Mouse (Mus musculus) cerebellum, adult (tissue): ENCODE results near the gene Fance.

Source experiments
- ATAC-seq: cut with Nextera tagmentation; 2 replicates; pipeline ENCODE4 v1.9.2; 2017; ENCODE audit warnings: mild to moderate bottlenecking, moderate library complexity, mixed read lengths; ENCODE audit not compliant: insufficient number of reproducible peaks, low FRiP score, low TSS enrichment

Gene Fance

DNA sequence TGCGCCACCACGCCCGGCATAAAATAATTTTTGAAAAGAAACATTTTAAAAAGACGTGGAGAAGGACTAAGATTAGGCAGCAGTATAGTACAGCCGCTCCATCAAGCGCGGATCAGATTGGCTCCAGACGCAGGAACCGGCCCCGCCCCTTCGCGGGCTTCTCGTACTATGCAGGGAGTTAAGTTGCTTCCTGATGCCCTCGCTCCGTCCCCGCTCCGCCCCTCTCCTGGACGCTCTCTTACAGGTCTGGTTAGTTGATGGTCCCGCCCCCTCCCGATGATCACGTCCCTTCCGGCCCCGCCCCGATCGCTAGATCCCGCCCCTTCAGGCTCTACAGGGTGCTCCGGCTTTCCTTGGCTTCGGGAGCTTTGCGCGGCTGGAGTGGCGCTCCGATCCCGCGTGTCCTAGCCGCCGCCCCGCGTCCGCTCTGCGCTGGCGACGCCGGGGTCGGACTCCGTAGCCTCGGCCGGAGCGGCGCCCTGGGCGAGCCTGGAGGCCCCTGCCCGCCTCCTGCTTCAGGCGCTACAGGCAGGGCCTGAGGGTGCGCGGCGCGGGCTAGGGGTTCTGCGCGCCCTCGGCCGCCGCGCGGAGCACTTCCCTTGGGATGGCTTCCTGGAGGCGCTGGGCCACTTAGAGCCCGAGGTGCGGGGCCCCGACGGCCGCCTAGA is at the start of gene Fance:
Gene Fance, plus strand, starts transcription at position 308 of the 668 bp plus-strand sequence.
- peak; percentile 93 for ATAC-seq

DNA sequence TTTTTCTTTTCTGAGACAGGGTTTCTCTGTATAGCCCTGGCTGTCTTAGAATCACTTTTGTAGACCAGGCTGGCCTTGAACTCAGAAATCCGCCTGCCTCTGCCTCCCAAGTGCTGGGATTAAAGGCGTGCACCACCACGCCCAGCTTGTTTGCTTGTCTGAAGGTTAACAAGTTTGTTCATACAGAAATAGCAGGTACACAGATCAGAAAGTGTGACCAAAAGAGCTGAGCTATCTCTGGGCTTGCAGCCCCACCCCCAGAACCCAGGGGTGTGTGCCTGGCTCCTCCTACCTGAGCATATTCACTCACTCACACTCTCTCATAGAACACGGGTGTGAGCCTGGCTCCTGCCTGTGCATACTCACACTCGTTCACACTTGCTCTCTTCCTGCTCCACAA is 46.1 kb upstream of the Fance start:
- no peak for ATAC-seq

DNA sequence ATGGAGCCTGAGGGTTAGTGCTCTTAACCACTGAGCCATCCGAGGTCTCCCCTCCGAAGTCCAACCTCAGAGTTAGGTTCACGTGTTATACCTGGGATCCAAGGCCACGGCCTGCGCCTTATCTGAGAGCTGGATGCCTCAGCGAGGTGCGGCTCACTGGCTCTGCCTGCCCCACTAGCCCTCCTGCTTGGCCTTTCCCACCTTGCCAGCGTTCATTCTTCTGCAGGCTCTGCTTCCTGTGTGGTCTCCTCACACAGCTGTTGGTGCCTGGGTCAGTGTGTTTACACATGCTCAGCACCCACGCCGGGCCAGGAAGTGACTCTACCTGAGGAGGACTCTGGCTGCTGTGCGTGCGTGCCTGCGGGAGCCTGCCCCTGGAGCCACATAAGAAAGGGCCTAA is 43.2 kb upstream of the Fance start:
- ATAC-seq, result no peak

DNA sequence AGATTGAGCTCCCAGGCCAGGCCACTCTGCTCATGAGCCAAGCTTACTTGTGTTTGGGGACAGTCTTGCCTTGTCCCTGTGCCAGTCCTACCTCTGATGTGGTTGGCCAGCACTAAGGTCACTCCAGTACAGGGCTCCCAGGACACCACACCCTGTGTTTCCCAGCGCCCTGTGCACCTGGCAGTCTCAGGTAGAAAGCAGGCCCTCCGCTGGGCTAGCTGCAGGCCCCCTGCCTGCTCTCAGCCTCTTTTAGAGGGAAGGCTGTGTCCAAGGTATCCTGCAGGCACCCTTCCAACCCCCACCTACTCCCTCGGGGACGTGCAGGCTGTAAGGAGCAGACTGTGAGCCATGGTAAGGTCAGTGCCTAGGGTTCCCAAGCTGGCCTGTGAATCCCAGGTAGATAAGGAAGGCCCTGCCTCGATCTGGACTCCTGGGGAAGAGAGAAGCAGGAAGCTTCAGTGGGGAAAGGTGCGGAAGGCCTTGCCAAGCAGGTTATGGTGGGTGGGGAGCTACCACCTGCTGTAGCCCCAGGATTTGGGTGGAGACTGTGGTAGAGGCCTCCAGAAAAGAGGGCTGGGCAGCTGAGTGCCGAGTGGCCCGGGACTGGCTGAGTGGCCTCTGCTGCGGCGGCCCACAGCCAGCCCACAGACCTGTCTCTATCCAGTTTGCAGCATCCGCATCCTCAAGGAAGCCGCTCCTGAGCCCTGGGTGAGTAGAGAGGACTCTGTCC is 41.6 kb upstream of the Fance start:
- no peak for ATAC-seq

DNA sequence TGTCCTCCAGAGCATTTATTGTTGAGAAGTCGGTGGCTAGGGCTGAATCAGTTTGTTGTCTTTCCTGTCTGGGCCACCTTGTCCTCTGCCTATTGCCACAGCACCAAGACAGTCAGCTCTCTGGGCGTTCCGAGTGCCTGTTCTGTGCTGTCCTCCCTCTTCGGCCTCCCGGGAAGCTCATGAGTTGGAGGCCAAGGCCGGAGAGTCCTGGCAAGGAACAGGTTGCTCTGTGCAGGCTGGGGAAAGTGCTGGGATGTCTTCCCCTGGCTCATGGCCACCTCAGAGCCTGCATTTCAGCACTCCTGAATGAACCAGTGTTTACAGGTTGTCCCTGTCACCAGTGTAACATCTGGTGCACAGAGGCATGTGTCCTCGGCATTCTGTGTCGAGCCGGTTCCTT is 41.0 kb upstream of the Fance start:
- no peak for ATAC-seq

DNA sequence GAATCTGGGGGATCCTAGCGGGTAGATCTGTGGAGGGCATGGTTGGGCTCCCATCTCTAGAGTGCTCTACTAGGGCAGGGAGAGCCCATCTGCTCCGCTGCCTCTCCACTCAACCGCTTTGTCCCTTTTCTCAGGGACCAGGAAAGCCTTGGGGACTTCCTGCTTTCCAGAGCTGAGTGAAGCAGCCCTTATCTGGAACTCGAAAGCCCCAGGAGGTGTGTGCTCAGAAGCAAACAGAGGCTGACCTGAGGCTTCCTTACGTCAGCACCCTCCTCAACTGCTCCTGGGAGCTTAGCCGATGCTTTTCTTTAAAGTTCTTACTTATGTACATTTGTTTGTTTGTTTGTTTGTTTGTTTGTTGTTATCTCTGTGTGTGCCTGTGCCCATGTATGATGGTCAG is 40.5 kb upstream of the Fance start:
- ATAC-seq, result no peak

DNA sequence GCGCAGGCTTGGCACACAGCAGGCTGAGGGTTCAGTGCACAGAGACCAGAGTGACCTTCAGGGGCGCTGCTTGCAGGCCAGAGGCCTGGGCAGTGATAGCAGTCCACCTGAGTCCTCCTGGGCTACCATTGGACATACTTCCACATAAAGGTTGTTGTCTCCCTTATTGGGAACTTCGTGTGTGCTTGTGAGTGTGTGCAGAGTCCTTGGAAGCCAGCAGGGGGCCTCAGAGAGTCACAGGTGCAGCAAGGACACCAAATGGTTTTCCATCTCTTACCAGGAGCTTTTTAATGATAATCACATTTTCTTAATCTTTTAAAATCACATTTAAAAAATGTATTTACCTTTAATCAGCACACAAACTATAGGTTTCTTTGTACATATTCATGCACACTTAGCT is 38.6 kb upstream of the Fance start:
- no peak for ATAC-seq

DNA sequence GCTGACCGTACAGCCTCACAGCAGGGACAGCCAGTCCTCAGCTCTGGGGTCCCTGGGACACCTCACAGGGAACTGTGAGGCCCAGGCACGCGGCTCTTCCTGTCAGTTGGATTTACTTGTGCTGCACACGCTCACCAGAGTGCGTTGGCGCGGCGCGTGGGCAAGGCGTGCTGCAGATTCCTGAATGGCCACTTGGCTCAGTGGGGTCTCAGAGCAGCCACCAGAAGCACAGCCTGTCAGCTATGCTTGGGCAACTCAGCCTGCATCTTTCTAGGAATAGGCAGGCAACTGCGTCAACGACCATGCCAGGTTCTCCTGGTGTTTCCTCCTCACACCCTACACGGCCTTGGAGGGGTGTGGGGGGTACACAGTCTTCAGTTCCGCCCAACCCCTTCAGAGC is 36.1 kb upstream of the Fance start:
- ATAC-seq, result no peak

DNA sequence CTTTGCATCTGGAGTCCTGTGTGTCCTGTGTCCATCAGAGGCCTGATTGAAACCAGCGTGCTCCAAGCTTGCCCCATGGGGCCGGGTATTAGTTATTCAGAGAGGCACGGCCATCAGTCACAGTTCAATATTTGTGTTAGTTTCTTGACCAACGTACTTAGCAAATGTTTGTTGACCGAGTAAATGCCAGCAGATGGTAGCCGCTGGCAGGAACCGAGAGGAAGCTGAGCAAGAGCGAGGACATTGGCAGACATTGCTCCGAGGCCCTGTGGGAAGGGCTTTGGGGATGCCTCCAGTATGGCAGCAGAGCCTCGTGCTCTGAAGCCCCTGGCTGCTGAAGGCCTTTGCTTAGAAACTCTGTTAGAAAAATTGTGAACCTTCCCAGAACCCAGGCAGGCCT is 35.6 kb upstream of the Fance start:
- ATAC-seq, result no peak

DNA sequence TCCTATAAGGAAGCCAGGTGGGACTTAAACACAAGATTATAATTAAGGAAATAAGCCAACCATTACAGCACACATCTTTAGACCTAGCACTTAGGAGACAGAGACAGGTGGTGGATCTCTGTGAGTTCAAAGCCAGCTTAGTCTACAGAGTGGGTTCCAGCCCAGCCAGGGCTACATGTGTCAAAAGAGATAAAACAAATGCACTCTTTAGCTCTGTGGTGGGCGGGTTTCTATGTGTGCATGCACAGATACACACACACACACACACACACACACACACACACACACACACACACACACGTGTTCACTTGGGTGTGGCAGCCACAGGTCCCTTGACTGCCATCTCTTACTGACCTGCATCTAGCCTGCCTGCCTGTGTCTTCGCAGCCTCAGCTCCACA is 35.2 kb upstream of the Fance start:
- no peak for ATAC-seq

DNA sequence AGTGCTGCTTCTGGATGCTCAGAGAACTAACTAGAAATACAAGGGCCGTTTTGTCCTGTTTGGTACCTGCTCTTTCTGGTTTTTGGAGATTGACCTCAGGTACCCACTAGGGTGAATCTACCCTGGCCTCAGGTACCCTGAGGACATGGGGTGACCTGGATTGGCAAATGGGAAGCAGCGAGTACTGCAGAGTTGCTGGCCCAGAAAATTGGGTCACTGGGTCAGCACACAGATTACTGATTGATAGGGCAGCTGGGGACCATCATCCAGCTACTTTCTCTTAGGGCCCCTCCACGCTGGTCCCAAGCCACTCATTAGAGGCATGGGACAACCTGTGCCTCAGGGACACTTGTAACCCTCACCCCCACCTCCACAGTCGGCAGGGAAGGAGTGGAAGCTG is 34.1 kb upstream of the Fance start:
- no peak; the same call in 1 of the 2 replicates for ATAC-seq

DNA sequence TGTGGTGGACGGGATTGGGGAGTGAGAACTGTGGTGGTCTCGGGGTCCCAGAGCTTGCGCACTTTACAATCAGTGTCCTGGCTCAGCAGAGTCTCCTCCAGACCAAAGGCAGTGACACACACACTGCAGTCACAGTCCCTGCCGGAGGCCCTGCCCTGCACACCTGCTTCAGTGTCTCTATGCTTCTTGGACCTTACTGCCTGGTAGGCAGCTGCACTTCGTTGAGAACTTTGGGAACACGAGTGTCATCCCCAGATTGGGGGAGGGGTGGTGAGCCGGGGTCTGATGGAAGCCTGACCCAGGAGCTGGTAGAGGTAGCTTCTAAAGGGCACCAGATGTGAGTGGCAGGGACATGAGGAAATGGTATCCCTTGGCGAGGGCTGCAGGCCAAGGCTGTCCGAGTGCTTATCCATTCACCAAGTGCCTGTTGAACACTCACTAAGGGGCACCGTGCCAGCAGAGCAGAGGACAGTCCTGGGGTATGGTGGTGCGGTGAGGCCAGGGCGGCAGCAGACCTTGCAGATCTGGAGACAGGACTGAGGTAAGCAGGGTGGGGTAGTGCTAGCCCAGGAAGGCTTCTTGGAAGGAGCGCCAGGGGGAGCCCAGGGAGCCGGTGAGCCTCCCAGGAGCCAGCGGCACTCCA is 33.4 kb upstream of the Fance start:
- ATAC-seq, result no peak

DNA sequence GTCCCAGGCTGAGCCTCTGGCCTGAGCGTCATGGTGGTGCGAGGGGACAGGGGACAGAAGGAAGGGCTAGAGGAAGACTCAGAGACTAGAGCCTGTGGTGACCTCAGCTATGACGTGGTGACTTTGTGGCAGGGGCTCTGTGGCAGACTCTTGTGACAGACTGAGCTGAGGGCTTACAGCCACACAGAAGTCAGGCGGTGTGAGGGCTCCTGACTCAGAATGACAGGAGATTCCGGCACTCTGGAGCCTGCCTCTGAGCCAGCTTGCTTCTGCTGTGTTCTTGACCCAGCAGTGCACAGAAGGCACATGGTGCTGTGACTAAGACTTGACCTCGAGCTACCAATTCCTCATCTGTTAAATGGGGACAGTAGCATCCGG is 32.9 kb upstream of the Fance start:
- no peak for ATAC-seq

DNA sequence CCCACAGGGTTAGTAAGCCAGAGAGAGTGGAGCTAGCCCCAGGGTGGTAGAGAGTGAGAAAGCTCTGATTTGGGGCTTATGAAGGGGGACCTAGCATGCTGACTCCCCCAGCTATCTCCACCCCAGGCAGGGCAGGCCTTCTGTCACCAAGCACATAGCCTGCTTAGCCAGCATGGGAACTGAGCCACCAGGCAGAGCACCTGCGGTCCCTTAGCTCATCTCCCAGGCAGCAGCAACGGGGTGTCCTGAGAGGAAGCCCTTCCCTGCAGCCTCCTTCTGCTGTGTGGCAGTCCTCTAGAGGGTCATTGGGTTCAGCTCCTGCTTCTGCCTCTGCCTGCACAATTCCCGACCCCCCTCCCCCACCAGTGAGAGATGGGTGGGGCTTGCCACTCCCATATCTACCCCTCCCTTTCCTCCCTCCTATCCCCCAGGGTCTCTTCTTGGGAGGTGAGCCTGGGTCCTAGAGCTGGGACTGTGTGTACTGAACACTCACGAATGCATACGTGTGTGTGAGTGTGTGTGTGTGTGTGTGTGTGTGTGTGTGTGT is 32.4 kb upstream of the Fance start:
- ATAC-seq, result no peak

DNA sequence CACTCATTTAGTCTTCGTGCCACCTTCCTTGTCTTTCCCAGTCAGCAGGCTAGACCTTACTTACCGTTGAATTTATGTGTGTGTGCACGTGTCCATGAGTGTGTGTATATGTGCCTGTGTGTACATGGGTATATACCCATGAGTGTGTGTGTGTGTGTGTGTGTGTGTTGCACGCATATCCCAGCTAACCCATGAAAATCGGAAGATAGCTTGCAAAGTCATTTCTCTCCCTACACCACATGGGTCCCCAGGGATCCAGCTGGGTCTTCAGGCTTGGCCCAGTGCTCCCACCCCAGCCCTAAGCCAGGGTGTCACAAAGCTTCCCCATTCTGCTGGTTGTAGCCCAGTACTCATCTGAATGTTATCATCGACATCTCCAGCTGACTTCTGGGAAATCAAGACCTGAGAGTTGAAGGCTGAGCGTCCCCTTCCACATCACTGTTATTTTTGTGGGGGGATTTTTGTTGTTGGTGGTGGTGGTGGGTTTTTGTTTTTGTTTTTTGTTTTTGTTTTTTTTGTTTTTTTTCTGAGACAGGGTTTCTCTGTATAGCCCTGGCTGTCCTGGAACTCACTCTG is 31.4 kb upstream of the Fance start:
- ATAC-seq, result no peak

DNA sequence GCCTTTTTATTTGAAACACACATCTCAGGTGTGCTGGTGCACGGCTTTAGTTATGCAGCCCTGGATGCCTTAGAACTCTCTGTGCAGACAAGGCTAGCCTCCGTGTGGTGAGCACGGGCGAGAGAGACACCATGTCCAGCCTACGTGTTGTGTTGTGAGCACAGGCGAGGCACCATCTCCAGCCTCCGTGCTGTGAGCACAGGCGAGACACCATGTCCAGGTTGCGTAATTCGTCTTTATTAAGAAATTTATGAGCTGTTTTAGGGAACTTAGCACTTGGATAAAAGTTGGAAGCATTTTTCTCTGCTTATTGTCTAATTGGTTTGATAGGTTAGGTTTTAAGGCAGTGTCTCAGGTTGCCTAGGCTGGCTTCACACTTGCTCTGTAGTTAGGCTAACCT is 30.1 kb upstream of the Fance start:
- ATAC-seq, result no peak

DNA sequence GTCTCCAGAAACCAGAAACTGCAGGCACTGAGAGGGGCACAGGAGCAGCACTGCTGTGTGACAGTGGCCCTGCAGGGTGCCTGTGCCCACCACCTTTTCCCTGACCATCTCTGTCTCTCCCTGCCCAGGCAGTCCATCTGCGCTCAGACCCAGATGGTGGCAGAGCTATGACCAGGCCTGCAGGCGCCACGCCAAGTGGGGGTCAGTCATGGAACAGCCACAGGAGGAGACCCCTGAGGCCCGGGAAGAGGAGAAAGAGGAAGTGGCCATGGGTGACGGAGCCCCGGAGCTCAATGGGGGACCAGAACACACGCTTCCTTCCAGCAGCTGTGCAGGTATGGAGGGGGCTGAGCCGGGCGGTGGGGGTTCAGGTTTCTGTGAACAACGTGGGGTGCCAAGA is 27.2 kb upstream of the Fance start:
- no peak for ATAC-seq

DNA sequence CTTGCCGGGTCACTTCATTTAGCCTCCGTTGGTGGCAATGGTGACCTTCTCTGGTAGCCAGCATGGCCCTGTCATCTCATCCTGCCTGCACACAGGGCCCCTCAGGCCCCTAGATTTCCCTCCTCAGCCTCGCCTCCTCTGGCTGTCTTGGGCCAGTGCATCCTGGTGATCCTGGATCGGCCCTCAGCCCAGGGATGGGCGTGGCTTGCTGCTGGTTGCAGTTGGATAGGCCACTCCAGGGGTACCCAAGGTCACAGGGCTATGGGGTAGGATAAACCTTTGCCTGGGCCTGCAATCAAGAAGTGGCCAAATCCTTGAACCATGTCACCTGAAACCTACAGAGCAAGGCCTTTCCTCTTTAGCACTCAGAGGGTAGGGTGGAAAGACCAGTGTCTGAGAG is 26.4 kb upstream of the Fance start:
- ATAC-seq, result no peak

DNA sequence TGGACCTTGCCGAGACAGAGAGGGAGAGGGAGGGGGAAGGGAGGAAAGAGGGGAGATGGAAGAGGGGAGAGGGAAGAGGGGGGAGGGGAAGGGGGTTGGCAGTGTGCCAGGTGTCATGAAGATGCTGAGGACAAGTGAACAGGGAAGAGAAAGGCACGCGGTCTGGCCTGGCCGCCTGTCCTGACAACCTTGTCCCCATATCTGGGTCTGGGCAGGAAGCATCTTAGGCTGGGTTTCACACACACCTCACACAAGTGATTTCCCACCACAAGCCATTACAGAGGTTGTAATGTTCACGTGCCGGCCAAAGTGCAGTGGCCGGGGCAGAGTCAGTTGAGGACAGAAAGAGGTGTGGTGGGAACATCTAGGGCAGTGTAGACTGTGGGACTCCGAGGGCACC is 25.7 kb upstream of the Fance start:
- ATAC-seq, result no peak

DNA sequence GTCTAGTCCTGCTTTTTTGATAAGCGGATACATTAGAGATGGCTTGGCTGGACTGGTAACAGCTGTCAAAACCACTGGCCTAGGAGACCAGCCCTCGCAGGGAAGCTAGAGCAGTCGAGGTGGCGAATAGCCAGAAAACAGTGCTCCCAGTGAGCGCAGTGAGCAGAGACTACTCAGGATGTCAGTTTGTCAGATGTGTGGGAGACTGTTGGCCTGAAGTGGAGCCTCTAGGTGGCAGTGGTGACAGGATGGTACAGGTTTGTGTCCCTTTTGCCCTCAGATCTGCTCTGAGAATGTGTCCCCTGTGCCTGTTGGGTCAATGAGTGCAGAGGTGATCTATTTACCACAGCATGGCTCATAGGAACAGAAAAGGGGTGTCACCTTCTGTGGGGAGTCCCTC is 25.3 kb upstream of the Fance start:
- ATAC-seq, result no peak

DNA sequence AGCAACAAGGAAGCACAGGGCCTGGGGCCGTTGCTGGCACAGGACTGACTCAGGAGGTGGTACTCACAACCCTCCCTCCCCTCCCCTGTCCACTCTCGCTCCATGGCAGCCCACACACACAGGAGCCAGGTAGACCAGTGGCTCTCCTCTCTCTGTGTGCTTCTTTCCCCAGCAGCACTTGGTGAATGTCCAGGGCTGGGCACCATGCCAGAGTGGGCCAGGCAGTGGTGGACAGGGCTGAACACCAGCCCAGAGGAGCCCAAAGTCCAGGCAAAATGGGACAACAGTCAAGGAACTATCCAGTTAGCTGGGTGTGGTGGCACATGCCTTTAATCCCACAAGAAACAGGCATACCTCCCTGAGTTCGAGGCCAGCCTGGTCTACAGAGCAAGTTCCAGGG is 23.1 kb upstream of the Fance start:
- ATAC-seq, result no peak
